Mouse (Mus musculus) cortical plate, adult 2 months (tissue): ENCODE data around the gene Adam33.

Source experiments
- CTCF ChIP-seq: fragments of 200-500 bp; IDR thresholded peaks from 2 replicates; pipeline ENCODE4 v1.5.1; 2011; ENCODE audit warnings: mild to moderate bottlenecking, control low read depth, low read length; ENCODE audit not compliant: insufficient read depth; ENCODE audit errors: extremely low read depth
- POLR2A ChIP-seq: fragments of 200-500 bp; IDR thresholded peaks from 2 replicates; pipeline ENCODE4 v1.6.1; 2011; ENCODE audit warnings: mild to moderate bottlenecking, low read length, control low read depth; ENCODE audit not compliant: insufficient read depth; ENCODE audit errors: extremely low read depth

DNA sequence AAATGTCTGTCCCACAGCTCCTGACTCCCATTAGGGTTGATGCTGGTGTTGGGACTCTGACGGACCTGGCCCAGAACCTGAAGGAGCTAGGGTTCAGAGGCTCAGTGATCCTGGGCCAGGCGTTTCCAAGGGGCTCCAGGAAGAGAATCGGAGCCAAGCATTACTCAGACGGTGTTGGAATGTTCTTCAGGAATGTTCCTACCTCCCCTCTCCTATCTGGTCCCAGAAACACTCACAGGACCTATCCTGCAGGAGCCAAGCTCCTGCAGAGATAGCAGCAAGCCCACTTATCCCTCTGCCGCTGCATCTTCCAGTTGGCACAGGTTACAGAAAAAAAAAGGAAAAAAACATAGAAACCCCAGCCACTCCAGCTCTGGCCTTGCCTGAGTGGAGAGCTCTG lies 2.0 kb downstream of the Adam33 start:
- TF ChIP-seq POLR2A, result no peak
- TF ChIP-seq CTCF, result no peak
